25 mouse cellular contexts compared by ENCODE assay signal in genomic region chr6:117934301-117934700, GRCm38 (mm10). TPM values are rescaled to one million over a fixed set of nuclear protein-coding genes. Genes with fewer than 3 reads are reported as not detected.
"Had no signal": no experiment of that assay in that cellular context is flagged by ENCODE, and none has a peak within 500 bp of the region (broad histone marks: within the 10 kb centered on the region; RNA-seq: fewer than 3 reads in every experiment).

No protein-coding gene starts in this region.

- H3K27me3 ChIP-seq: liver, embryonic 15.5 days; lung, embryonic 15.5 days; midbrain, embryonic 13.5 days; midbrain, embryonic 15.5 days; neural tube, embryonic 13.5 days; neural tube, embryonic 15.5 days had no signal

- H3K9me3 ChIP-seq: liver, embryonic 15.5 days; lung, embryonic 15.5 days; megakaryocyte, embryonic 14.5 days; midbrain, embryonic 13.5 days; midbrain, embryonic 15.5 days; neural tube, embryonic 13.5 days; neural tube, embryonic 15.5 days had no signal

- ATAC-seq: liver, postnatal 0 days; lung, postnatal 0 days; midbrain, embryonic 13.5 days; midbrain, embryonic 15.5 days had no signal

- H3K9ac ChIP-seq: liver, embryonic 15.5 days; liver, postnatal 0 days; lung, embryonic 15.5 days; midbrain, embryonic 13.5 days; midbrain, embryonic 15.5 days; neural tube, embryonic 13.5 days; neural tube, embryonic 15.5 days had no signal

- H3K4me1 ChIP-seq: midbrain, embryonic 13.5 days; midbrain, embryonic 15.5 days; neural tube, embryonic 13.5 days; neural tube, embryonic 15.5 days had no signal

- H3K4me2 ChIP-seq: liver, embryonic 15.5 days; lung, embryonic 15.5 days; midbrain, embryonic 11.5 days; midbrain, embryonic 13.5 days; midbrain, embryonic 15.5 days; neural tube, embryonic 13.5 days; neural tube, embryonic 15.5 days had no signal

- H3K4me3 ChIP-seq: liver, embryonic 15.5 days; lung, embryonic 15.5 days; megakaryocyte, embryonic 14.5 days; midbrain, embryonic 13.5 days; midbrain, embryonic 15.5 days; neural tube, embryonic 13.5 days; neural tube, embryonic 15.5 days had no signal

- H3K36me3 ChIP-seq: midbrain, embryonic 15.5 days had no signal

- H3K27ac ChIP-seq: liver, embryonic 15.5 days; lung, embryonic 15.5 days; macrophage; midbrain, embryonic 13.5 days; midbrain, embryonic 15.5 days; neural tube, embryonic 13.5 days; neural tube, embryonic 15.5 days had no signal

- DNase-seq: liver, postnatal 0 days; lung, adult 2 months; lung, postnatal 14 days; lung, postnatal 36 days; retina, postnatal 1 day; right cerebral cortex, adult 18-20 months; right cerebral cortex, postnatal 25 days; right cerebral cortex, postnatal 4 days; spleen, adult 18-20 months; thymus, adult 2 months; thymus, postnatal 25 days had no signal

RNA-seq across cellular contexts. Expression of gene Fxyd4, which starts 3.2 kb away (rescaled TPM):
- total RNA-seq: megakaryocyte progenitor cell, adult 5-6 weeks; midbrain, postnatal 0 days; monocyte, adult 5-6 weeks had no signal
- polyA plus RNA-seq: macrophage; small intestine, adult 2 months had no signal
